In genomic region chr7:104314796-104315353, GRCm38 (mm10) we compare ENCODE assay signal across 9 mouse cellular contexts. TPM values are rescaled to one million over a fixed set of nuclear protein-coding genes. Genes with fewer than 3 reads are reported as not detected.
A peak's percentile ranks its signal among the peaks of the same experiment; 100 is the strongest.
DNase-seq lines count a peak whose midpoint lies in the region; ATAC-seq and TF ChIP-seq lines count a peak whose summit lies in the region.
"Had no signal": no experiment of that assay in that cellular context is flagged by ENCODE, and none has a peak within 500 bp of the region (broad histone marks: within the 10 kb centered on the region; RNA-seq: fewer than 3 reads in every experiment).

No protein-coding gene starts in this region.

- no peaks in the 10 kb centered on the region for H3K4me1 ChIP-seq in hindbrain, embryonic 15.5 days (replicated peaks)
- H3K4me1 ChIP-seq in liver, embryonic 12.5 days: 0 out of 2 replicates have a peak, but pooled peaks cover 5% of the 10 kb centered on the region
- no peaks in the 10 kb centered on the region for H3K4me1 ChIP-seq in neural tube, embryonic 12.5 days

- no peaks in the 10 kb centered on the region for H3K27me3 ChIP-seq in hindbrain, embryonic 15.5 days
- H3K27me3 ChIP-seq in liver, embryonic 12.5 days (replicated peaks): no peaks in the 10 kb centered on the region
- no peaks in the 10 kb centered on the region for H3K27me3 ChIP-seq in neural tube, embryonic 12.5 days (replicated peaks)

- 15% methylated on average over 15 of the region's 15 CpGs for WGBS in hindbrain, embryonic 15.5 days
- 5% methylated on average over 15 of the region's 15 CpGs for WGBS in liver, embryonic 12.5 days (ENCODE audit: insufficient replicate concordance)
- WGBS in neural tube, embryonic 12.5 days: 20% methylated on average over 15 of the region's 15 CpGs

- peak overlapping the region; percentile 44 for H3K4me3 ChIP-seq in layer of hippocampus, adult 2 months
- H3K4me3 ChIP-seq in hindbrain, embryonic 15.5 days: peak overlapping the region; percentile 30
- peak overlapping the region; percentile 59 for H3K4me3 ChIP-seq in liver, embryonic 12.5 days
- no peak overlapping the region for H3K4me3 ChIP-seq in neural tube, embryonic 12.5 days

- H3K9ac ChIP-seq in hindbrain, embryonic 15.5 days: no peak overlapping the region
- H3K9ac ChIP-seq in liver, embryonic 12.5 days: peak overlapping the region; percentile 58
- no peak overlapping the region for H3K9ac ChIP-seq in neural tube, embryonic 12.5 days

- TF ChIP-seq CTCF in layer of hippocampus, adult 2 months (conservative IDR thresholded peaks at IDR 0.05): no peak

- ATAC-seq in hindbrain, embryonic 15.5 days (ENCODE audit: low FRiP score, low read depth): no peak
- ATAC-seq in liver, embryonic 12.5 days: peak; percentile 79
- ATAC-seq in neural tube, embryonic 12.5 days (ENCODE audit: low FRiP score, low read depth): no peak

- no peaks in the 10 kb centered on the region for H3K9me3 ChIP-seq in hindbrain, embryonic 15.5 days
- H3K9me3 ChIP-seq in liver, embryonic 12.5 days (replicated peaks): no peaks in the 10 kb centered on the region
- H3K9me3 ChIP-seq in neural tube, embryonic 12.5 days: no peaks in the 10 kb centered on the region
- H3K9me3 ChIP-seq: G1E had no signal

- peak overlapping the region; percentile 36 for H3K4me2 ChIP-seq in hindbrain, embryonic 15.5 days
- H3K4me2 ChIP-seq in liver, embryonic 12.5 days: peak overlapping the region; percentile 64
- peak overlapping the region; percentile 40 for H3K4me2 ChIP-seq in neural tube, embryonic 12.5 days (replicated peaks)

- peak overlapping the region; percentile 46; the same call in 1 of the 2 replicates for H3K27ac ChIP-seq in layer of hippocampus, adult 2 months
- no peak overlapping the region for H3K27ac ChIP-seq in hindbrain, embryonic 15.5 days (replicated peaks)
- H3K27ac ChIP-seq in liver, embryonic 12.5 days: peak overlapping the region; percentile 61
- no peak overlapping the region for H3K27ac ChIP-seq in neural tube, embryonic 12.5 days

- no peak for DNase-seq in layer of hippocampus, adult 2 months (ENCODE audit: low spot score in 2 of 2)
- DNase-seq in layer of hippocampus, adult 8-10 months (ENCODE audit: low spot score in 2 of 2): no peak
- DNase-seq in fibroblast of lung, adult 2 months (ENCODE audit: low read depth): peak; percentile 21
- no peak for DNase-seq in layer of hippocampus, adult 11-12 months (ENCODE audit: low spot score)
- no peak for DNase-seq in gastrocnemius, postnatal 25 days

- H3K36me3 ChIP-seq in hindbrain, embryonic 15.5 days: no peaks in the 10 kb centered on the region
- H3K36me3 ChIP-seq in liver, embryonic 12.5 days: no peaks in the 10 kb centered on the region
- H3K36me3 ChIP-seq in neural tube, embryonic 12.5 days: no peaks in the 10 kb centered on the region
- H3K36me3 ChIP-seq: G1E had no signal

RNA-seq across cellular contexts. Expression of gene Trim12a, which starts 0.4 kb away (rescaled TPM):
- total RNA-seq in layer of hippocampus, adult 2 months (2021): 1 to 10 TPM; 2.5 to 2.9 TPM
- 1 to 10 TPM; 2.6 to 5.4 (median 4.4) TPM for total RNA-seq in layer of hippocampus, adult 8-10 months (2022)
- 1.9 TPM in 2 replicates for polyA plus RNA-seq in hindbrain, embryonic 15.5 days (2015; fragmentation: Nextera tagmentation; extraction: Ambion mirVana)
- polyA plus RNA-seq in liver, embryonic 12.5 days (2016; fragmentation: Nextera tagmentation; extraction: Ambion mirVana): 3.2 and 4.3 TPM in 2 replicates
- polyA plus RNA-seq in neural tube, embryonic 12.5 days (2016; fragmentation: Nextera tagmentation; extraction: Ambion mirVana): 2.7 and 2.9 TPM in 2 replicates
- total RNA-seq in gastrocnemius, postnatal 25 days (2021): 1 to 10 TPM; 2.1 to 3.8 TPM
- polyA plus RNA-seq: G1E had no signal

RNA-seq across cellular contexts. Expression of gene Trim34b, which starts 14.4 kb away (rescaled TPM):
- not detected for total RNA-seq in layer of hippocampus, adult 2 months (2021)
- total RNA-seq in layer of hippocampus, adult 8-10 months (2022): under 1 TPM in 2 of 4 experiments, not detected in 2; 0.29 to 0.34 TPM
- not detected in 2 replicates for polyA plus RNA-seq in hindbrain, embryonic 15.5 days (2015; fragmentation: Nextera tagmentation; extraction: Ambion mirVana)
- polyA plus RNA-seq in liver, embryonic 12.5 days (2016; fragmentation: Nextera tagmentation; extraction: Ambion mirVana): not detected in 2 replicates
- polyA plus RNA-seq in neural tube, embryonic 12.5 days (2016; fragmentation: Nextera tagmentation; extraction: Ambion mirVana): not detected in 2 replicates
- under 1 TPM in 1 of 2 experiments, not detected in 1; 0.16 TPM for total RNA-seq in gastrocnemius, postnatal 25 days (2021)

RNA-seq across cellular contexts. Expression of gene Trim5, which starts 27.0 kb away (rescaled TPM):
- under 1 TPM; 0.49 to 0.76 TPM for total RNA-seq in layer of hippocampus, adult 2 months (2021)
- total RNA-seq in layer of hippocampus, adult 8-10 months (2022): 1 to 10 TPM in 2 of 4 experiments, under 1 TPM in 2; 0.47 to 1.7 (median 1.2) TPM
- 0.10 and 0.17 TPM in 2 replicates for polyA plus RNA-seq in hindbrain, embryonic 15.5 days (2015; fragmentation: Nextera tagmentation; extraction: Ambion mirVana)
- polyA plus RNA-seq in liver, embryonic 12.5 days (2016; fragmentation: Nextera tagmentation; extraction: Ambion mirVana): 0.33 and 0.38 TPM in 2 replicates
- 0.15 and 0.22 TPM in 2 replicates for polyA plus RNA-seq in neural tube, embryonic 12.5 days (2016; fragmentation: Nextera tagmentation; extraction: Ambion mirVana)
- total RNA-seq in gastrocnemius, postnatal 25 days (2021): 1 to 10 TPM in 1 of 2 experiments, under 1 TPM in 1; 0.99 to 1.1 TPM
- polyA plus RNA-seq: G1E had no signal

RNA-seq across cellular contexts. Expression of gene Trim12c, which starts 38.3 kb away (rescaled TPM):
- total RNA-seq in layer of hippocampus, adult 2 months (2021): 1 to 10 TPM; 1.5 to 2.1 TPM
- total RNA-seq in layer of hippocampus, adult 8-10 months (2022): 1 to 10 TPM; 1.5 to 3.4 (median 2.4) TPM
- 1.3 and 1.6 TPM in 2 replicates for polyA plus RNA-seq in hindbrain, embryonic 15.5 days (2015; fragmentation: Nextera tagmentation; extraction: Ambion mirVana)
- 1.2 and 1.4 TPM in 2 replicates for polyA plus RNA-seq in liver, embryonic 12.5 days (2016; fragmentation: Nextera tagmentation; extraction: Ambion mirVana)
- polyA plus RNA-seq in neural tube, embryonic 12.5 days (2016; fragmentation: Nextera tagmentation; extraction: Ambion mirVana): 0.88 and 1.1 TPM in 2 replicates
- total RNA-seq in gastrocnemius, postnatal 25 days (2021): 1 to 10 TPM; 2.5 TPM

RNA-seq across cellular contexts. Expression of gene Trim30b, which starts 54.8 kb away (rescaled TPM):
- not detected for total RNA-seq in layer of hippocampus, adult 2 months (2021)
- under 1 TPM in 3 of 4 experiments, not detected in 1; 0.18 to 0.33 (median 0.25) TPM for total RNA-seq in layer of hippocampus, adult 8-10 months (2022)
- polyA plus RNA-seq in hindbrain, embryonic 15.5 days (2015; fragmentation: Nextera tagmentation; extraction: Ambion mirVana): 0.13 TPM in 1 of 2 replicates, not detected in the other
- 0.11 TPM in 1 of 2 replicates, not detected in the other for polyA plus RNA-seq in liver, embryonic 12.5 days (2016; fragmentation: Nextera tagmentation; extraction: Ambion mirVana)
- not detected in 2 replicates for polyA plus RNA-seq in neural tube, embryonic 12.5 days (2016; fragmentation: Nextera tagmentation; extraction: Ambion mirVana)
- total RNA-seq in gastrocnemius, postnatal 25 days (2021): not detected
- polyA plus RNA-seq: G1E had no signal

Comparison
In these comparisons a context has a peak if more than half of its experiments do, and no peak if none do; other contexts are left out.
1. H3K27ac ChIP-seq: peak in layer of hippocampus, adult 2 months (single experiment) and liver, embryonic 12.5 days (single experiment); none in hindbrain, embryonic 15.5 days (single experiment) and neural tube, embryonic 12.5 days (single experiment).
2. Peak in every context shown above with its lines, with median percentiles within 50 percentile points of each other: H3K4me2 ChIP-seq.